Mouse (Mus musculus) hindbrain, embryonic 13.5 days (tissue): ENCODE results near the gene Cct6b. TPM values are rescaled to one million over a fixed set of nuclear protein-coding genes. Genes with fewer than 3 reads are reported as not detected.

ENCODE experiments used
- ATAC-seq: fragments of 200-750 bp; cut with Nextera tagmentation; 2 replicates; pipeline ENCODE4 v1.8.0; 2017; ENCODE audit warnings: moderate TSS enrichment; ENCODE audit not compliant: low FRiP score
- H3K27ac ChIP-seq: fragments of 300-500 bp; sonication (generic); 2 replicates; pipeline ENCODE4 v1.5.1; 2015; ENCODE audit warnings: inconsistent platforms, mild to moderate bottlenecking, moderate library complexity
- H3K27me3 ChIP-seq: fragments of 300-500 bp; sonication (generic); 2 replicates; pipeline ENCODE4 v1.6.1; 2015; ENCODE audit warnings: mild to moderate bottlenecking, inconsistent platforms
- H3K36me3 ChIP-seq: fragments of 300-500 bp; sonication (generic); 2 replicates; pipeline ENCODE4 v1.6.1; 2015; ENCODE audit warnings: mild to moderate bottlenecking, inconsistent platforms
- H3K4me1 ChIP-seq: fragments of 300-500 bp; sonication (generic); replicated peaks from 2 replicates; pipeline ENCODE4 v1.6.1; 2015; ENCODE audit warnings: inconsistent platforms
- H3K4me2 ChIP-seq: fragments of 300-500 bp; sonication (generic); 2 replicates; pipeline ENCODE4 v1.6.1; 2015; ENCODE audit warnings: inconsistent platforms, mild to moderate bottlenecking, moderate library complexity
- H3K4me3 ChIP-seq: fragments of 300-500 bp; sonication (generic); 2 replicates; pipeline ENCODE4 v1.5.1; 2015; ENCODE audit warnings: mild to moderate bottlenecking, inconsistent platforms
- H3K9ac ChIP-seq: fragments of 300-500 bp; sonication (generic); 2 replicates; pipeline ENCODE4 v1.6.1; 2015; ENCODE audit warnings: mild to moderate bottlenecking, inconsistent platforms
- H3K9me3 ChIP-seq: fragments of 300-500 bp; sonication (generic); 2 replicates; pipeline ENCODE4 v1.6.1; 2016; ENCODE audit warnings: inconsistent platforms
- WGBS: fragments of 180-500 bp; shearing (Covaris S2); methylation state at CpG from one replicate; pipeline ENCODE4 v1.1.7; 2015; 5-methylcytosine and 5-hydroxymethylcytosine counted together
- polyA plus RNA-seq: library from polyadenylated mRNA; unstranded; fragments of >200 nt; fragmentation: Nextera tagmentation; extraction: Ambion mirVana; gene quantifications from 2 replicates; pipeline ENCODE4 v1.2.1, GENCODE M21; 2015

Gene Cct6b
- polyA plus RNA-seq, result 0.32 and 0.35 TPM in 2 replicates

- Histone ChIP-seq H3K4me1 (peaks cover 27% of the 10 kb centered on the region), H3K9ac (peak within 1 kb of the TSS; percentile 93), H3K4me3 (peak within 1 kb of the TSS; percentile 96), H3K4me2 (peak within 1 kb of the TSS; percentile 97), H3K27ac (peak within 1 kb of the TSS; percentile 93), H3K27me3 (0 out of 2 replicates have a peak, but pooled peaks cover 2% of the 10 kb centered on the region), H3K9me3 (0 out of 2 replicates have a peak, but pooled peaks cover 6% of the 10 kb centered on the region), H3K36me3 (peaks cover 6% of the 10 kb centered on the region; the same call in 1 of the 2 replicates)
- under 1% methylated on average over 44 of the region's 44 CpGs for WGBS
- ATAC-seq, result peak; percentile 99
Observed at GRCm38 (mm10) chr11:82763742-82764437, at the start of gene Cct6b, which contains the start of gene Zfp830. Cct6b (minus strand) TSS chr11:82764321. Zfp830 (plus strand) TSS chr11:82764345.

GRCm38 (mm10) chr11:82808485-82808884 lies 44.4 kb upstream of the Cct6b start:
- H3K9ac ChIP-seq, result no peak overlapping the region
- no peak overlapping the region for H3K4me3 ChIP-seq
- no peaks in the 10 kb centered on the region for H3K9me3 ChIP-seq
- WGBS, result 63% methylated on average over 5 of the region's 5 CpGs
- H3K27ac ChIP-seq, result no peak overlapping the region
- ATAC-seq, result no peak
- no peaks in the 10 kb centered on the region for H3K27me3 ChIP-seq
- no peak overlapping the region for H3K4me2 ChIP-seq
- no peaks in the 10 kb centered on the region for H3K4me1 ChIP-seq
- peaks cover 7% of the 10 kb centered on the region for H3K36me3 ChIP-seq

GRCm38 (mm10) chr11:82807370-82807769 lies 43.2 kb upstream of the Cct6b start:
- Histone ChIP-seq H3K9ac (no peak overlapping the region), H3K27ac (no peak overlapping the region), H3K4me1 (no peaks in the 10 kb centered on the region), H3K4me2 (no peak overlapping the region), H3K27me3 (no peaks in the 10 kb centered on the region), H3K36me3 (peaks cover 18% of the 10 kb centered on the region), H3K4me3 (no peak overlapping the region), H3K9me3 (no peaks in the 10 kb centered on the region)
- ATAC-seq, result no peak
- WGBS, result 88% methylated on average over 3 of the region's 3 CpGs

GRCm38 (mm10) chr11:82806656-82807055 lies 42.5 kb upstream of the Cct6b start:
- no peak overlapping the region for H3K4me3 ChIP-seq
- no peaks in the 10 kb centered on the region for H3K9me3 ChIP-seq
- no peak overlapping the region for H3K9ac ChIP-seq
- H3K36me3 ChIP-seq, result peaks cover 25% of the 10 kb centered on the region
- no peak for ATAC-seq
- H3K27me3 ChIP-seq, result no peaks in the 10 kb centered on the region
- no peak overlapping the region for H3K27ac ChIP-seq
- 79% methylated on average over 3 of the region's 3 CpGs for WGBS
- no peak overlapping the region for H3K4me2 ChIP-seq
- no peaks in the 10 kb centered on the region for H3K4me1 ChIP-seq

GRCm38 (mm10) chr11:82783453-82783852 lies 19.3 kb upstream of the Cct6b start:
- H3K4me2 ChIP-seq, result no peak overlapping the region
- 94% methylated on average over 11 of the region's 11 CpGs for WGBS
- no peaks in the 10 kb centered on the region for H3K27me3 ChIP-seq
- H3K36me3 ChIP-seq, result peaks cover 49% of the 10 kb centered on the region
- no peaks in the 10 kb centered on the region for H3K9me3 ChIP-seq
- H3K9ac ChIP-seq, result no peak overlapping the region
- H3K27ac ChIP-seq, result no peak overlapping the region
- no peak overlapping the region for H3K4me3 ChIP-seq
- ATAC-seq, result no peak
- peaks cover 26% of the 10 kb centered on the region for H3K4me1 ChIP-seq

GRCm38 (mm10) chr11:82782197-82782596 lies 18.1 kb upstream of the Cct6b start:
- no peaks in the 10 kb centered on the region for H3K9me3 ChIP-seq
- ATAC-seq, result no peak
- peak overlapping the region; percentile 96 for H3K9ac ChIP-seq
- WGBS, result 46% methylated on average over 6 of the region's 6 CpGs
- peak overlapping the region; percentile 67 for H3K4me2 ChIP-seq
- peak overlapping the region; percentile 86 for H3K4me3 ChIP-seq
- peaks cover 26% of the 10 kb centered on the region for H3K4me1 ChIP-seq
- H3K36me3 ChIP-seq, result peaks cover 38% of the 10 kb centered on the region
- no peaks in the 10 kb centered on the region for H3K27me3 ChIP-seq
- H3K27ac ChIP-seq, result 0 out of 2 replicates have a peak overlapping the region, but pooled peaks have one; percentile 98

GRCm38 (mm10) chr11:82780983-82781903 lies 17.1 kb upstream of the Cct6b start, which contains the start of gene Lig3:
Lig3 (plus strand) TSS chr11:82781108.
- Histone ChIP-seq H3K36me3 (peaks cover 28% of the 10 kb centered on the region), H3K9ac (peak within 1 kb of the TSS; percentile 96), H3K9me3 (no peaks in the 10 kb centered on the region), H3K27me3 (no peaks in the 10 kb centered on the region), H3K4me3 (peak within 1 kb of the TSS; percentile 86), H3K4me2 (peak within 1 kb of the TSS; percentile 71), H3K4me1 (peaks cover 26% of the 10 kb centered on the region), H3K27ac (peak within 1 kb of the TSS; percentile 98)
- peak; percentile 97 for ATAC-seq
- under 1% methylated on average over 74 of the region's 90 CpGs for WGBS

GRCm38 (mm10) chr11:82780134-82780533 lies 16.0 kb upstream of the Cct6b start:
- ATAC-seq, result no peak

GRCm38 (mm10) chr11:82764438-82764924 lies 360 bp upstream of the Cct6b start:
- H3K27ac ChIP-seq, result peak overlapping the region; percentile 93
- peaks cover 27% of the 10 kb centered on the region for H3K4me1 ChIP-seq
- H3K9me3 ChIP-seq, result 0 out of 2 replicates have a peak, but pooled peaks cover 6% of the 10 kb centered on the region
- H3K36me3 ChIP-seq, result peaks cover 11% of the 10 kb centered on the region
- under 1% methylated on average over 28 of the region's 28 CpGs for WGBS
- peak overlapping the region; percentile 97 for H3K4me2 ChIP-seq
- H3K4me3 ChIP-seq, result peak overlapping the region; percentile 96
- peak; percentile 87 for ATAC-seq
- H3K9ac ChIP-seq, result peak overlapping the region; percentile 93
- H3K27me3 ChIP-seq, result 0 out of 2 replicates have a peak, but pooled peaks cover 2% of the 10 kb centered on the region

More at GRCm38 (mm10) chr11:82780134-82780533, 16.0 kb upstream of the Cct6b start:
- Histone ChIP-seq H3K27ac (no peak overlapping the region), H3K4me2 (peak overlapping the region; percentile 71), H3K4me1 (peaks cover 26% of the 10 kb centered on the region), H3K9me3 (no peaks in the 10 kb centered on the region), H3K36me3 (peaks cover 18% of the 10 kb centered on the region), H3K27me3 (no peaks in the 10 kb centered on the region), H3K4me3 (peak overlapping the region; percentile 86), H3K9ac (peak overlapping the region; percentile 96)
- WGBS, result 66% methylated on average over 5 of the region's 5 CpGs

- no peak for ATAC-seq
- H3K9me3 ChIP-seq, result 0 out of 2 replicates have a peak, but pooled peaks cover 6% of the 10 kb centered on the region
- no peaks in the 10 kb centered on the region for H3K36me3 ChIP-seq
- H3K4me3 ChIP-seq, result peak overlapping the region; percentile 96
- H3K27me3 ChIP-seq, result 0 out of 2 replicates have a peak, but pooled peaks cover 2% of the 10 kb centered on the region
- peaks cover 27% of the 10 kb centered on the region for H3K4me1 ChIP-seq
- H3K9ac ChIP-seq, result peak overlapping the region; percentile 93
- peak overlapping the region; percentile 97 for H3K4me2 ChIP-seq
- peak overlapping the region; percentile 93 for H3K27ac ChIP-seq
- WGBS, result 12% methylated on average over 4 of the region's 4 CpGs
Observed at GRCm38 (mm10) chr11:82763261-82763660, 860 bp downstream of the Cct6b start.

GRCm38 (mm10) chr11:82762286-82762829 lies 1.8 kb downstream of the Cct6b start:
- Histone ChIP-seq H3K9me3 (0 out of 2 replicates have a peak, but pooled peaks cover 6% of the 10 kb centered on the region), H3K27ac (no peak overlapping the region), H3K4me3 (no peak overlapping the region), H3K4me2 (no peak overlapping the region), H3K4me1 (peaks cover 27% of the 10 kb centered on the region), H3K27me3 (0 out of 2 replicates have a peak, but pooled peaks cover 2% of the 10 kb centered on the region), H3K36me3 (no peaks in the 10 kb centered on the region), H3K9ac (no peak overlapping the region)
- WGBS, result 86% methylated on average over 6 of the region's 6 CpGs
- no peak for ATAC-seq
